Mouse (Mus musculus): ENCODE results near the gene Plin4.

- no peak for TF ChIP-seq MAX (IDR thresholded peaks at IDR 0.05; ENCODE audit: low read length)
- no peak for TF ChIP-seq CTCF (conservative IDR thresholded peaks at IDR 0.05 in 1 of 2, IDR thresholded peaks at IDR 0.05 in 1 of 2; ENCODE audit: low read depth in 2 of 2, low read length in 2 of 2)
- TF ChIP-seq POLR2A (IDR thresholded peaks at IDR 0.05; ENCODE audit: low read depth, low read length): no peak
- TF ChIP-seq TCF12 (IDR thresholded peaks at IDR 0.05; ENCODE audit: low read depth, low read length): no peak
- TF ChIP-seq GABPA (IDR thresholded peaks at IDR 0.05; ENCODE audit: insufficient replicate concordance, low read depth, low read length): no peak
- TF ChIP-seq USF1 (IDR thresholded peaks at IDR 0.05; ENCODE audit: low read depth, low read length): no peak
- TF ChIP-seq CHD2 (IDR thresholded peaks at IDR 0.05; ENCODE audit: low read length): no peak
- TF ChIP-seq HCFC1 (IDR thresholded peaks at IDR 0.05; ENCODE audit: low read depth, low read length): no peak
- TF ChIP-seq KAT2A (IDR thresholded peaks at IDR 0.05; ENCODE audit: insufficient replicate concordance, low read length): no peak
- no peak for TF ChIP-seq RCOR1 (conservative IDR thresholded peaks at IDR 0.05; ENCODE audit: low read depth, low read length)
- no peak for TF ChIP-seq NRF1 (IDR thresholded peaks at IDR 0.05; ENCODE audit: low read depth, low read length)
- no peak for TF ChIP-seq E2F4 (IDR thresholded peaks at IDR 0.05; ENCODE audit: insufficient replicate concordance, low read depth, low read length)
- TF ChIP-seq IRF4 (IDR thresholded peaks at IDR 0.05; ENCODE audit: low read depth, low read length): no peak
- no peak for TF ChIP-seq ELF1 (IDR thresholded peaks at IDR 0.05; ENCODE audit: low read depth, low read length)
These were observed 36.5 kb upstream of the Plin4 start for GRCm38 (mm10) chr17:56146131-56146530.
